Comparison of ENCODE assay signal across 9 mouse cellular contexts in genomic region chr5:143633877-143634276, GRCm38 (mm10). TPM values are rescaled to one million over a fixed set of nuclear protein-coding genes. Genes with fewer than 3 reads are reported as not detected.
DNase-seq lines count a peak whose midpoint lies in the region; ATAC-seq and TF ChIP-seq lines count a peak whose summit lies in the region.
"Had no signal": no experiment of that assay in that cellular context is flagged by ENCODE, and none has a peak within 500 bp of the region (broad histone marks: within the 10 kb centered on the region; RNA-seq: fewer than 3 reads in every experiment).

No protein-coding gene starts in this region.

- H3K9ac ChIP-seq in kidney, embryonic 16.5 days (replicated peaks; ENCODE audit: low read length), result 0 out of 2 replicates have a peak overlapping the region, but pooled peaks have one; percentile 31
- H3K9ac ChIP-seq in liver, embryonic 16.5 days (ENCODE audit: low read depth, low read length), result peak overlapping the region; percentile 55

- H3K4me3 ChIP-seq in kidney, embryonic 16.5 days (ENCODE audit: low read length), result no peak overlapping the region
- H3K4me3 ChIP-seq in cortical plate, adult 2 months (ENCODE audit: insufficient read depth, low read length), result no peak overlapping the region
- H3K4me3 ChIP-seq in embryonic fibroblast, embryonic 13.5 days (ENCODE audit: insufficient read depth, low read length), result no peak overlapping the region
- H3K4me3 ChIP-seq in liver, embryonic 16.5 days (ENCODE audit: low read depth, low read length), result peak overlapping the region; percentile 25; the same call in 1 of the 2 replicates

- H3K4me1 ChIP-seq in kidney, embryonic 16.5 days (ENCODE audit: insufficient read depth, low read length), result peaks cover 74% of the 10 kb centered on the region
- peaks cover 5% of the 10 kb centered on the region for H3K4me1 ChIP-seq in cortical plate, adult 2 months (ENCODE audit: control insufficient read depth, insufficient read depth, low read length)
- H3K4me1 ChIP-seq in embryonic fibroblast, embryonic 13.5 days (ENCODE audit: control insufficient read depth, insufficient read depth, low read length), result peaks cover 38% of the 10 kb centered on the region
- H3K4me1 ChIP-seq in liver, embryonic 16.5 days (ENCODE audit: control insufficient read depth, low read depth, low read length), result peaks cover 76% of the 10 kb centered on the region

- no peaks in the 10 kb centered on the region; the same call in 1 of the 2 replicates for H3K9me3 ChIP-seq in kidney, embryonic 16.5 days (ENCODE audit: low read length)
- 0 out of 2 replicates have a peak, but pooled peaks cover 4% of the 10 kb centered on the region for H3K9me3 ChIP-seq in liver, embryonic 16.5 days (replicated peaks; ENCODE audit: control insufficient read depth, low read length)

- peaks cover 6% of the 10 kb centered on the region; the same call in 1 of the 2 replicates for H3K36me3 ChIP-seq in kidney, embryonic 16.5 days (ENCODE audit: insufficient read depth, low read length)
- H3K36me3 ChIP-seq in liver, embryonic 16.5 days (ENCODE audit: control insufficient read depth, insufficient read depth), result no peaks in the 10 kb centered on the region; the same call in 1 of the 2 replicates

- no peaks in the 10 kb centered on the region for H3K27me3 ChIP-seq in kidney, embryonic 16.5 days (ENCODE audit: insufficient read depth, low read length)
- no peaks in the 10 kb centered on the region for H3K27me3 ChIP-seq in liver, embryonic 16.5 days (ENCODE audit: control insufficient read depth, insufficient read depth, low read depth, low read length)
- H3K27me3 ChIP-seq: Patski had no signal

- peak overlapping the region; percentile 41 for H3K4me2 ChIP-seq in kidney, embryonic 16.5 days (replicated peaks; ENCODE audit: low read depth, low read length)
- peak overlapping the region; percentile 54 for H3K4me2 ChIP-seq in liver, embryonic 16.5 days (ENCODE audit: low read depth, low read length)

- DNase-seq in kidney, adult 11 months, result no peak
- DNase-seq in spleen, postnatal 36 days (ENCODE audit: low spot score in 2 of 2), result no peak
- no peak for DNase-seq in cerebellum, postnatal 4 days (ENCODE audit: low spot score in 2 of 2)
- DNase-seq: right cerebral cortex, postnatal 4 days had no signal

- no peak for TF ChIP-seq POLR2A in cortical plate, adult 2 months (IDR thresholded peaks at IDR 0.05; ENCODE audit: extremely low read depth, insufficient read depth, low read length)
- TF ChIP-seq POLR2A in embryonic fibroblast, embryonic 13.5 days (IDR thresholded peaks at IDR 0.05; ENCODE audit: low read depth, low read length), result no peak

- TF ChIP-seq CTCF in cortical plate, adult 2 months (IDR thresholded peaks at IDR 0.05; ENCODE audit: extremely low read depth, insufficient read depth, low read length), result no peak
- TF ChIP-seq CTCF in embryonic fibroblast, embryonic 13.5 days (IDR thresholded peaks at IDR 0.05; ENCODE audit: borderline replicate concordance, insufficient read depth, low read length), result no peak

- no peak for ATAC-seq in kidney, embryonic 16.5 days (ENCODE audit: low FRiP score, low TSS enrichment)
- ATAC-seq in liver, embryonic 16.5 days (ENCODE audit: low read depth), result peak; percentile 14; the same call in 1 of the 2 replicates
- ATAC-seq: Patski had no signal

- H3K27ac ChIP-seq in kidney, embryonic 16.5 days (ENCODE audit: low read length), result peak overlapping the region; percentile 90
- H3K27ac ChIP-seq in cortical plate, adult 2 months (ENCODE audit: insufficient read depth, low read length), result peak overlapping the region; percentile 61
- H3K27ac ChIP-seq in embryonic fibroblast, embryonic 13.5 days (ENCODE audit: insufficient read depth, low read length), result peak overlapping the region; percentile 90
- H3K27ac ChIP-seq in liver, embryonic 16.5 days (ENCODE audit: low read length), result peak overlapping the region; percentile 92

- 64% methylated on average over 4 of the region's 4 CpGs for WGBS in kidney, embryonic 16.5 days
- WGBS in liver, embryonic 16.5 days (ENCODE audit: insufficient replicate concordance), result 40% methylated on average over 4 of the region's 4 CpGs

RNA-seq across cellular contexts. Expression of gene Cyth3, which starts 11.6 kb away (rescaled TPM):
- 79.2 and 81.3 TPM in 2 replicates for polyA plus RNA-seq in kidney, embryonic 16.5 days (2015; fragmentation: Nextera tagmentation; extraction: Ambion mirVana)
- 33.9 and 35.4 TPM in 2 replicates for polyA plus RNA-seq in cortical plate, adult 2 months (2012; rRNA removed)
- 130 and 134 TPM in 2 replicates for polyA plus RNA-seq in embryonic fibroblast, embryonic 13.5 days (2011; ENCODE audit: insufficient read length, low read depth, missing spikeins)
- polyA plus RNA-seq in liver, embryonic 16.5 days (2015; fragmentation: Nextera tagmentation; extraction: Ambion mirVana), result 34.7 and 35.9 TPM in 2 replicates
